Comparison of ENCODE assay signal across 21 mouse cellular contexts in the genomic region with DNA sequence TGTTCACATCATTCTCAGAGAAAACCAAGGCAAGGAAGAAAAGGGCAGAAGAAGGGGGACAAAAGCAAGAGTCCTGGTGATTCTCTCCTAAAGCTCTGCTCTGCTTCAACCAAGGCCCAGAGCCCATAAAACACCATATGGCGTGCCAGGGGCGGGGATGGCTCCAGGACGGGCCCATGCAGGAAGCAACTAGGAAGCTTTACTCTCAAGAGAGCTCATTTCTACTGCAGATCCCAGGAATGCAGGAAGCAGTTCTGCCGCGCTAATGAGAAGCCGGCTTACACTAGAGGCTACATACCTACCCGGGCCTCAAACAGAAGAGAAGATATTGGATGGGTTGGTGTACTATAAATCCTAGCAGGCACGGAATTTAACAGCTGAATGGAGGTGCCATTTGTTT.
A peak's percentile ranks its signal among the peaks of the same experiment; 100 is the strongest.
DNase-seq lines count a peak whose midpoint lies in the region; ATAC-seq and TF ChIP-seq lines count a peak whose summit lies in the region.
"Had no signal": no experiment of that assay in that cellular context is flagged by ENCODE, and none has a peak within 500 bp of the region (broad histone marks: within the 10 kb centered on the region; RNA-seq: fewer than 3 reads in every experiment).

No protein-coding gene starts in this region.

- no peaks in the 10 kb centered on the region for H3K27me3 ChIP-seq in kidney, embryonic 16.5 days (ENCODE audit: insufficient read depth, low read length)
- no peaks in the 10 kb centered on the region for H3K27me3 ChIP-seq in limb, embryonic 10.5 days (ENCODE audit: low read depth, poor library complexity, severe bottlenecking)
- H3K27me3 ChIP-seq in limb, embryonic 12.5 days: no peaks in the 10 kb centered on the region
- H3K27me3 ChIP-seq: embryonic facial prominence, embryonic 13.5 days; forebrain, embryonic 13.5 days; heart, embryonic 13.5 days; hindbrain, embryonic 15.5 days; Patski had no signal

- DNase-seq in gastrocnemius, postnatal 14 days: peak; percentile 10
- DNase-seq in gastrocnemius, adult 2 months: no peak
- peak; percentile 23 for DNase-seq in kidney, postnatal 14 days
- peak; percentile 45 for DNase-seq in limb, embryonic 10.5 days (ENCODE audit: low spot score)
- DNase-seq in urinary bladder, adult 18-20 months (ENCODE audit: low spot score in 2 of 2): no peak
- DNase-seq: adrenal gland, postnatal 25 days; cerebellum, adult 18-20 months; cerebellum, adult 9-11 months; cerebellum, postnatal 36 days; forebrain, postnatal 0 days; gastrocnemius, postnatal 36 days; heart, adult 11 months; heart, postnatal 36 days had no signal

- no peak for TF ChIP-seq CTCF in gastrocnemius, adult 2 months (IDR thresholded peaks at IDR 0.05)

- no peak for ATAC-seq in kidney, embryonic 16.5 days (ENCODE audit: low FRiP score, low TSS enrichment)
- peak; percentile 24; the same call in 1 of the 2 replicates for ATAC-seq in limb, embryonic 12.5 days (ENCODE audit: insufficient number of reproducible peaks, insufficient read depth, low FRiP score, low TSS enrichment, low read depth)
- ATAC-seq: activated CD4-positive, CD25-positive, alpha-beta regulatory T cell, adult 4 months; forebrain, embryonic 13.5 days; forebrain, postnatal 0 days; Patski had no signal

- no peak overlapping the region for H3K9ac ChIP-seq in kidney, embryonic 16.5 days (replicated peaks; ENCODE audit: low read length)
- H3K9ac ChIP-seq in limb, embryonic 12.5 days (replicated peaks): no peak overlapping the region
- H3K9ac ChIP-seq: embryonic facial prominence, embryonic 13.5 days; forebrain, embryonic 13.5 days; forebrain, postnatal 0 days; heart, embryonic 13.5 days; hindbrain, embryonic 15.5 days had no signal

- H3K36me3 ChIP-seq in kidney, embryonic 16.5 days (ENCODE audit: insufficient read depth, low read length): no peaks in the 10 kb centered on the region
- H3K36me3 ChIP-seq in limb, embryonic 10.5 days: no peaks in the 10 kb centered on the region
- no peaks in the 10 kb centered on the region for H3K36me3 ChIP-seq in limb, embryonic 12.5 days
- H3K36me3 ChIP-seq: embryonic facial prominence, embryonic 13.5 days; heart, embryonic 13.5 days; hindbrain, embryonic 15.5 days had no signal

- H3K4me2 ChIP-seq in kidney, embryonic 16.5 days (replicated peaks; ENCODE audit: low read depth, low read length): no peak overlapping the region
- no peak overlapping the region for H3K4me2 ChIP-seq in limb, embryonic 12.5 days
- H3K4me2 ChIP-seq: embryonic facial prominence, embryonic 13.5 days; forebrain, embryonic 13.5 days; heart, embryonic 13.5 days; hindbrain, embryonic 15.5 days had no signal

- H3K4me1 ChIP-seq in kidney, embryonic 16.5 days (ENCODE audit: insufficient read depth, low read length): no peaks in the 10 kb centered on the region
- peaks cover 20% of the 10 kb centered on the region for H3K4me1 ChIP-seq in limb, embryonic 10.5 days
- peaks cover 35% of the 10 kb centered on the region for H3K4me1 ChIP-seq in limb, embryonic 12.5 days (replicated peaks)
- H3K4me1 ChIP-seq: forebrain, embryonic 13.5 days; heart, embryonic 13.5 days; hindbrain, embryonic 15.5 days had no signal

- no peaks in the 10 kb centered on the region for H3K9me3 ChIP-seq in kidney, embryonic 16.5 days (ENCODE audit: low read length)
- H3K9me3 ChIP-seq in limb, embryonic 10.5 days (replicated peaks): no peaks in the 10 kb centered on the region
- no peaks in the 10 kb centered on the region for H3K9me3 ChIP-seq in limb, embryonic 12.5 days
- H3K9me3 ChIP-seq: embryonic facial prominence, embryonic 13.5 days; forebrain, embryonic 13.5 days; heart, embryonic 13.5 days; hindbrain, embryonic 15.5 days had no signal

- no peak overlapping the region for H3K4me3 ChIP-seq in gastrocnemius, adult 2 months
- no peak overlapping the region for H3K4me3 ChIP-seq in kidney, embryonic 16.5 days (ENCODE audit: low read length)
- no peak overlapping the region for H3K4me3 ChIP-seq in limb, embryonic 10.5 days
- no peak overlapping the region for H3K4me3 ChIP-seq in limb, embryonic 12.5 days (replicated peaks)
- H3K4me3 ChIP-seq: embryonic facial prominence, embryonic 13.5 days; forebrain, embryonic 13.5 days; heart, embryonic 13.5 days; hindbrain, embryonic 15.5 days had no signal

- no peak overlapping the region for H3K27ac ChIP-seq in gastrocnemius, adult 2 months
- no peak overlapping the region for H3K27ac ChIP-seq in kidney, embryonic 16.5 days (ENCODE audit: low read length)
- H3K27ac ChIP-seq in limb, embryonic 10.5 days: peak overlapping the region; percentile 25; the same call in 1 of the 2 replicates
- no peak overlapping the region; the same call in 1 of the 2 replicates for H3K27ac ChIP-seq in limb, embryonic 12.5 days
- H3K27ac ChIP-seq: embryonic facial prominence, embryonic 13.5 days; forebrain, embryonic 13.5 days; heart, embryonic 13.5 days; hindbrain, embryonic 15.5 days had no signal

- WGBS in kidney, embryonic 16.5 days: 21% methylated on average over 8 of the region's 8 CpGs
- WGBS in limb, embryonic 10.5 days: 27% methylated on average over 8 of the region's 8 CpGs
- 7% methylated on average over 8 of the region's 8 CpGs for WGBS in limb, embryonic 12.5 days

- intact Hi-C loops in gastrocnemius, postnatal 14 days (cut with DNase I; ENCODE audit: low total_unique reads): loop anchor here (5.0 to 10.0 kb wide), 2 partner anchors 115 to 1032 kb away; no protein-coding TSS in a partner anchor
- intact Hi-C loops in gastrocnemius, adult 2 months (cut with DNase I): loop anchor here (10.0 kb wide), 2 partner anchors 155 to 685 kb away; no protein-coding TSS in a partner anchor

Comparison
In these comparisons a context has a peak if more than half of its experiments do, and no peak if none do; other contexts are left out.
1. DNase-seq: peak in gastrocnemius, postnatal 14 days (single experiment), kidney, postnatal 14 days (single experiment) and limb, embryonic 10.5 days (single experiment); none in gastrocnemius, adult 2 months (single experiment) and urinary bladder, adult 18-20 months (0 of 2).